Mouse (Mus musculus) CD4-positive helper T cell, adult 2 months (primary cell): Measurements from ENCODE around the gene Gpc1.

Source experiments
- DNase-seq: peaks from one replicate; pipeline ENCODE4 v3.0.0-alpha.2; 2012; ENCODE audit warnings: low read depth, missing footprints, low spot score

The Gpc1 gene

DNA sequence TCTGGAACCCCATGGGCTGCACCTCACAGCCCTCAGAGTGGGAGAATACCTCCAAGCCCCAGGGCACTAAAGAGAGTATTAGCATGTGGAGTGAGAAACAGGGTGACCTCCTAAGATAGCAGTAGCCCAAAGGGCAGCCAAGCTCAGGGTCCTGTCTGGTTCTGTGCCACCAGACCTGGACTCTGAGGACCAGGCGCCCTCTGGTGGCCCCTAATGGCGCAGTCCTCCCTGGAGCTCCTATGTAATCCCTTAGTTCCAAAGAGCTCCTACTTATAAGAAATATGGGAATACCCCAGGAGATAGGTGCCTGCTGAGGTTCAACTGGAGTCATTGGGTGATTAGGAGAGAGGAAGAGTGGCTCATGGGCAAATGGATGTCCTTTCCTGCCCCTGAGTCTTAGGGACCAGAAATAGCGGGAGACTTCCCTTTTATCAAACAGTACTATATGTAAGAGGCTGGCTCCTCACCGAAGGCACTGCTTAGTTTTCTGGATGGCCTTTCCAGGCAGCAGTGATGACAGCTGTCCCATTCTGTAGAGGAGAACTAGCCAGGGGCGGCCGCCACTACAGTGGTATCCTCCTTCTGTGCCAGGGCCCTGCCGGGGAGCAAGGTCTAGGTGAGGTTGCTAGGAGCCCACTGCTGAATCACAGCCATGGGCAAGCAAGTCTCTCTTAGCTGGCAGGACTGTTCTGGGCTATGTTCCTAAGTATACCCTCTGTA, 2.7 kb downstream of the Gpc1 start:
- peak; percentile 64 for DNase-seq

DNA sequence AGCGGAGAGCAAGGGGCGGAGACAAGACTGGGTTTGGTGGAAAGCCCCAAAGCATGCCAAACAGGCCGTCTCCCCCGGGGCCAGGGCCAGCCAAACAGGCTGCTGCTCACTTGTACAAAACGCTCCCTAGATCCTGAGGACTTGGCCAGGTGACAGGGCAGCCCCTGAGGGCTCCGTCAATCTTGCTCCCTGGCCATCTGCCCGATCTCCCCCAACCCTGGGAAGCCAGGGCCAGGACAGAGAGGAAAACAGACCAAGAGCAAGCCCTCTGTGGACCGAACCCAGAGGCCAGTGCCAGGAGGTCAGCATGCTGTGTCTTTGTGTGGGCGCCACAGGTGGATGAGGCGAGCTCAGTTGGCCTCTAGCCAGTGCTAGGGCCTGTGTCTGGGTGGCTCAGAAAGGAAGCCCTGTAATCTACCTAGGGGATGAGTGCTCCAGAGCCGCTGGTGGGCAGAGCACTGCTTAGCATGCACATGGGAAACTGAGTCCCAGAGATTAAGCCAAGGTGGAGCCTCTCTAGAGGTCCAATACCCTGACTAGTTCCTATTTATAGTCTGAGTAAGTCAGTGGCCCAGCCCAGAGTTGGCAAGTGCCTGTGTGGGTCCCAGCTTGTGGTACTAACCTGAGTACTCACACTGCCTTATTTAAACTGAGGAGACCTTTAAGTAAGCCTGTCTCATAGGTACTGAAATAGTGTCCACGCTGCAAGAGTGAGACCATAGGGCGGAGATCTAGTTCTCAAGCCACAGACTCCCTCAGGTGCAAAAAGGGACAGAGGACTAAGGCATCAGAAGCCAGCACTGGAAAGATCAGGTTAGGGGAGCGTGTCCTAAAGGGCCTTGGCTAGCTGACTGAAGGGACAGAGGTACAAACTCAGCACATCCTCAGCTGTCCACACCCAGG, 6.7 kb downstream of the Gpc1 start:
- no peak for DNase-seq

DNA sequence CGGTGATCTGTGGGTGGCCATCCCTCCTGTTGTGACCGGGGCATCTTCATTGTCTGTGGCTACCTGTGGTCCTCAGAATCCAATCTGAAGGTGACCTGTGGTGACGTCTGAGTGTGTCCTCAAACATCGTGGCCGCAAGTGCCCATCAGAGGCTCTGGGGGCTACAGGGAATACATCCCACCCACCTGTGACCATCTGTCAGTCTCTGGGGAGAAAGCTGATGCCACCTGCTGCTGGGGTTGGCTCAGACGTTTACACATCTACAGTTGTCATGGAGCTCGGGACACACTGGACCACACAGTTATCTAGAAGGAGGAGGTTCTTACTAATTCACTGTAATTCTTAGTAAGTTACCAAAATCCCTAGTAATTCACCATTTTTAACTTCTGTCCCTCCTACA, 7.8 kb downstream of the Gpc1 start:
- no peak for DNase-seq

DNA sequence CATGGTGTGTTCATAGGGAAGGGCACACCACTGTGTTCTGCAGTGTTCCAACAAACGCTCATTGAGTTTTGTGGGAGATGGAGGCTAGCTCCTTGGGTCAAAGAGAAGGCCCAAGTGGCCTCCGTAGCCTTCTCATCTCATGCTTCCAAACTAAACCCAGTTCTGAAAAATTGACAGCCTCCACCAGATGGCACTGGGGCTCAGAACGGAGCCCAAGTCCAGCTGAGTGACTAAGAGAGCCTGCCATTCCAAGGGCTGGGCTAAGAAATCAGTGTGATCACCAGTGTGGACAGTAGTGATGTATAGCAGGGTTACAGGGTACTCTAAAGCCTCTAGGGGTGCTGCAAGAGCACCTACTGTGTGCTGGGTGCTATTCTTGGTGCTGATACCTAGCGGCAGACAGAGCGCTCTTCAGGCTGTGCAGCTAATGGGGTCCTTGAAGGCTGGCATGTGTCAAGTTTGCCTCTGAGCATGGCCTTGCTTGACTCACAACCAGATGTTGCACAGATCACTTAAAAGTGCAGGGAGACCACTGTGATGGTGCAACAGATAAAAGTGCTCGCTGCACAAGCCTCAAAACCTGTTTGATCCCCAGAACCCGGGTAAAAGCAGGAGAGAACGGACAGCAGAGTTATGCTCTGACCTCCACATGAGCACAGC, 8.9 kb downstream of the Gpc1 start:
- no peak for DNase-seq

DNA sequence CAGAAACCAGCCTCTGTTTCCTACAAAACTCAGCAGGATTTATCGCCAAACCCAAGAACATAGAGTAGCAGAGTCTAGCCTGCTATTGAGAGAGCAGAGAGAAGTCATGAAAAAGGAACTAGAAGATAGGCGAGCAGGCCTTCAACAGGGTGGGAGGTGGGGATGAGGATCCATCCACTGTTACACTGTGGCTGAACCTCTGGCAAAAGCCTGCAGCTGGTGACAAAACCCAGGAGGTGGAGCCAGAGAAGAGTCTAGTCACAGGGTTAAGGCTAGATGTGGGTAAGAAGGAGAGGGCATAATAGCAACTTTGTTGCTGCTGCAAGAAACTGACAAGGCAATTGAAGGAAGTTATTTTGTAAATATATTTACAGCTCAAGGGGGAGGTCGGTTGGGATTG, 10.0 kb downstream of the Gpc1 start:
- DNase-seq: no peak

DNA sequence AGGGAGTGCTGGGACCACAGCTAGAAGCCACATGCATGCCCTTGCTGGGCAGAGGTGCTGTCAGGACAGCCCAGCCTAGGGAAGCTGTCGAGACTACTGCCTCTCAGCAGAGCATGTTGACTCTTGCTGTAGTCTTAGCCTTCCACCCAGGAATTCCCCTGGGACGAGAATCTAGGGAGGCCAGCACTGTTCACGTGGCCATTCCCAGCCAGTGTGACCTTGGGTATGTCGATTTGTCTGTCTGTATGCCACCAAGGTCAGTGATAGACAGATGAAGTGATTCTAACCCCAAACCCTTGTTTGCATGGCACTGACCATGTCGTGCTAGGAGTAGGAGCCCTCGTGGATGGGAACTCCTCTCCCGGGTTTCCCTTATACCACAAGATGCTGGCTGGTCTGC, 14.4 kb downstream of the Gpc1 start:
- no peak for DNase-seq

DNA sequence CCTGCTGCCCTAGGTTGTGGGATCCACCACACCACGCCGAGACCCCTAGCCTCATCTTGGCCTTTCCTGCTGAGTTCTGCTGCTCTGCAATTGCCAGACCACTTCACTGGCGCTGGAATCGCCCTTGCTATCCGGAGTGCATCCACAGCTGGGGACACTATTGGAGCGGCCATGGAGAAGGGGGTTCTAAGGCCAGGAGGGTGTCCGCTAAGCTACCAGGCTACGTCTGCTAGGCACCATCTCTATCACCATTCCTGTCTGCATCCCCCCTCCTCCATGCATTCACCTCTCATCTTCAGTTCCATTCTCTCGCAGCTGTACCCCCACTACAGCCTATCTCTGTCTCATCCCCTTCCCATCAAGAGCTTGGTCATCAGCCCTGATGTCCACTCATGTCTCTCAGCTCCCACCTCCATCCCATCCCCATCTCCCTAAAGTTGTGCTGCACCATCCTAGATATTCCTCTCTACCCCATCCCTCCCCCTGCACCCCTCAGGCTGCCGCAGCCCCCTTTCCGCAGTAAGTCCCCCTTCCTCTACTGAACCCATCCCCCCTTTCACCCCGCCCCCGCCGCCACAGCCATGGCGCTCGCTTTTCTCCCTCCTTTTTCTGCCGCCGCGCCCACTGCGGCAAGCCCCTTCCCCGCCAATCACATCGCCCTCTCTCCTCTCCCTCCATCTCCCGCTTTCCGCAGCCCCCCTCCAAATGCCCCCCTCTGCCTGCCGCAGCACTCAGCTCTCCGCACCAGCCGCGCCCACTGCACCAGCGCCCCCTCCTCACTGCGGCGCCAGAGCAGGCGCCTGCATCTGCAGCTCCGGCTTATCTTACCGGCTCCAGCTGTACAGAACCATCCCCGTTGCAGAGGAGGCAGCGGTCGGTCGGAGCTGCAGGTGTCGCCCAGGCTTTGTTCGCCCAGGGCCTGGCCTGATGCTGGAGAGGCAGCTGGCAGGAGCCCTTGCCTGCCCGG, 16.7 kb downstream of the Gpc1 start:
- DNase-seq: no peak

DNA sequence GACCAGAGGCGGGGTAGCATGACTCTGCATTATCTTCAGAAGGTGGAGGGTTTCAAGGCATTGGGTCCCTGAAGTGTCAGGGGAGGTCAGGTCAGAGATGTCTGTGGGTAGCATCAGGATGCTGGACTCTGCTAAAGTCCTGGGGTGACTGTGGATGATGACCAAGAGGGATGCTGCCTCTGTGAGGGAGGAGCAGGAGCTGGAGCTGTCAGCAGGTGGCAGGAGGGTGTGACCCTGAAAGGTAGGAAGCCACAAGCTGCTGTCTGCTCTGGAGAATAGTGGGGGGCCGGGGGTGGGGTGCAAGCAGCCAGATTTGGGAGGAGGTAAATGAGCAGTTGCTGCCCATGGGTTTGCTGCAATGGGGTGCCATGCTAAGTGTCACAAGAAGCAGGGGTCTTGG, 18.0 kb downstream of the Gpc1 start:
- DNase-seq: no peak

DNA sequence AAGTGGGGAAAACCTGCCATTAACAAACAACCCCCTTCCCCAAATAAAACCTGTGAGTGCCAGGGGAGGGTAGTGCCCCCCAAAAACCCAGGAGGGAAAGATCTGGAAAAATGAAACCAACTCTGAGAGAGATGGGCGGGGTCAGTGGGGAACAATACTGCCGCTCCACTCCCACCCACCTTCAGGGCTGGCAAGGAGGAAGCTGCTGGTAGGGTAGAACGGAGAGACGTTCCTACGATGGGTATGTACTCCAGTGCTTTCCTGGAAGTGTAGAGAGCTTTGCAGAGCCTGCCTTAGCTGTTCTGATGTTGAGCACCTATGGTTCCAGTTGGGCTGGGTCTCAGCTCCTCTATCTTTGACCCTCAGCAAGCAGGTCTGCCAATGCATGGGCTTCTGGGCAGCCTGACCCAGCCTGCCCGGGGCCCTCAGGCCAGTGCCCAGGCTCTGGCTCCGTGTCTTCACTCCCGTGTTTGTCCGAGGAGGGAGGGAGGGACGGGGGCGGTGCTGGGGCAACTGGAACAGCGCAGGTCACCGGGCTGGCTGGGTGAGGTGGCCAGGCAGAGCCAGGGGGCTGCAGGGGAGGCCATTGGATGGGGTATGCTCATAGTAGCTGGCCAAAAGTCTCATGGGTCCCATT, 18.6 kb downstream of the Gpc1 start:
- DNase-seq: no peak

DNA sequence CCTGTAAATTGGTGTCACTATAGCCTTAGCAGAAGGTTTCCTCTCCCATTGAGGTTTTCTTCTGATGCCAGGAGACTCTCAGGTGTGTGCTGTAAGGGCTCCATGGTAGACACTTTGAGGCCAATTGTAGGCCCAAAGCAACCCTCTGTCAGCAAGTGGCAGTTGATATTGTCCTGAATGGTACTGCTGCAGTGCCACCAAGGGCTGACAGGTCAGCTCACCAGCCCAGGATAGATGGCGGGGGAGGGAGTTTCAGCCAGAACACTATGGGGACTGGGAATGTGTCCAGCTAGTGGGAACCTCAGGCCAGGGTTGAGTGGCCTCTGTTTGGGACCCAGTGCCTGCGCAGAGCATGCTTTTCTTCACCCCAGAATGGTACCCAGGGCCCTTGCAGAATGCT, 21.0 kb downstream of the Gpc1 start:
- DNase-seq: no peak

DNA sequence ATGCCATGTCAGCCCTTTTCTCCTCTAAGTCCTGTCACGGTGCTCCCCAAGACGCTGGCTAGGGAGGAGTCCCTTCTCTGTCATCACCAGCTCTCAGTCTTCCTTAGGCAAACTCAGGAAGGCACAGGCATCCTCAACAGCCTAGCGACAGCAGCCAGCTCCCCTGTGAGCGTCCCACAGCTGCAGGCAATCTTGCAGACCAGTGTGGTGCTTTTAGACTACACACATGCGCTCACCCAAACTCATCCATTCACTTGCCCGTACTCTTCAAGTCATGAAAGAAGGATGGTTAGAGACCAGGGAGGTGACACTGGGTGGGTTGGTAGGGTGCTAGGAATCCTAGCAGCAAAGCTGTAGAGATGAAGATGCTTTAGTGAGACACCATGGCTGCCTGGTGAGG, 30.1 kb downstream of the Gpc1 start:
- no peak for DNase-seq

DNA sequence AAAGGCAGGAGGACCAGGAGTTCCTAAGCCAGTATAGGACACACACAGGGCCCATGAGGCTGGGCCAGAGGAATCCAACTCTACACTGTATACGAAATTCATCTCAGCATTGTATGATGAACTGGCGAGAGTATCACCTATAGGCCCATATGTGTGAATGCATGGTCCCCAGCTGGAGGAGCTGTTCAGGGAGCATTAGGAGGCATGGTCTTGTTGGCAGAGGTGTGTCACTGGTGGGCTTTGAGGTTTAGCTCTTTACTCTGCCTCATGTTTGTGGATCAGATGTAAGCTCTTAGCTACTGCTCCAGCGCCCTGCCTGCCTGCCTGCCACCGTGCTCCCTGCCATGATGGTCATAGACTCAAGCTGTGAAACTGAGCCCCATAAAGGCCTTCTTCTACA, 31.8 kb downstream of the Gpc1 start:
- DNase-seq: no peak

DNA sequence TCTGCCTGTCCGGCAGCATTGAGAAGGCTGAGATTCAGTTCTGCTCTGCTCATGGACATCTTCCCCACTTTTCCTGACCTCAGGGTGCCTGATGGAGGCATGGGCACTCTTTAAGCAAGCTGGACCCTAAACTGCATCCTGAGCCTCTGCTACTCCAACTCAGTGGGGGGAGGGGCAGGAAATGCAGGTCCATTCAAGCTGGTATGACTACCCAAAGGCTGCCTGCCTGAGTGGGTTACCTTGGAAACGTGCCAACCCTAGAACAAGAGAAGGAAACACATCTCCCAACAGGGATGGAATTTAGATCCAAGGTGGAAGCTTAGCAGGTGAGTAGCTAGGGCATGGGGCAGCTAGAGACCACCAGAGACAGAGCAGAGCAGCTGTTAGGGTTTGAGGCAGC, 34.7 kb downstream of the Gpc1 start:
- DNase-seq: no peak

DNA sequence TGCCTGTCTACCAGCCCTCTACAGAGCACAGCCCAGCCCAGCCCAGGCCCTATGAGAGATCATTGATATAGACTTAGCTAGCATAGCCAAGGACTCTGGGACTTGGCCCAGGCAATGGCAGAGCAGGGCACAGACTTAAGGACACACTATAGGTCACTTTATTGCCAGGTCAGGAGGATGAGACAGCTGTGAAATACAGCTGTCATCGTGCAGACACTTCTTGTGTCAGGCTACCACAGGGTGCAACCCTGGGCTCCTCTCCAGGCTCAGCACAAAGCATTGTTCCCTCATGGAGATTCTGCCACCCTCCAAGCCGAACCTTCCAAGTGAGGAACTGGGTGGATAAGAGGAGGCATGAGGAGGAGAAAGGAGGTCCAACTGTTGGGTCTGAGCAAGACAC, 38.5 kb downstream of the Gpc1 start:
- DNase-seq: no peak

DNA sequence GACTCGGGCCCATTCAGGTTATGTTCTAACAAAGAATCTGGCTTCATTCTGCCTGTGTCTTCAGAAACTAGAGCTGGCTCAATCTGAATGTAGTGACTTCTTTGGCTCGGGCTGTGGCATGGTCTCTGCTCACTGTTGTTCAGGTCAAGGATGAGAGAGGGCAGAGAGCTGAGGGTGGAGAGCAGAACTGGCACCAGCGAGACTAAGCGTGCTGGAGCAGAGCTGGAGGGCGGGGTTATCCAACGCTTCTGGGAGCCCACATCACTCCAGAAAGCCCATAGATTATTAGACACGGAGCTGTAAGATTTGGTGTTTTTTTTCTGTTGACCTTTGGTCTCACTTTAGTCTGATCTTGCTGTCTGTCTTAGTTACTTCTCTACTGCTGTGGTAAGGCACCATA, 41.2 kb downstream of the Gpc1 start:
- DNase-seq: no peak

DNA sequence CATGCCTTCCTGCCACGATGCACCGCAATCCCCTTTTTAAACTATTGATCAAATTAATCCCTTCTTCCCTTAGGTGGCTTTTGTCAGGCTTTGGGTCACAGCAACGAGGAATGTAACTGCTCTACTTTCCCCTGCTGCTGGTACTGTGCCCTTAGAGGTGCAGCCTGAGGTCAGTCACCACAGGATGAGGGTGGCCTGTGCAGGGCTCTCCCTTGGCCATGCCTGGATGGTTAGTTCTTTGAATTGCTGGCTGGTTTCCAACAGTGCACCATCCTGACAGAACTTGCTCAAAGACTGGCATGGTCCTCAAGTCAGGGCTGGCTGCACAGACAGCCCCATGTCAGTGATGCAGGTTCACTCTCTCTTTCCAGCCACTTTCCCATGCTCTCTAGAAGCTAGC, 42.6 kb downstream of the Gpc1 start:
- no peak for DNase-seq

DNA sequence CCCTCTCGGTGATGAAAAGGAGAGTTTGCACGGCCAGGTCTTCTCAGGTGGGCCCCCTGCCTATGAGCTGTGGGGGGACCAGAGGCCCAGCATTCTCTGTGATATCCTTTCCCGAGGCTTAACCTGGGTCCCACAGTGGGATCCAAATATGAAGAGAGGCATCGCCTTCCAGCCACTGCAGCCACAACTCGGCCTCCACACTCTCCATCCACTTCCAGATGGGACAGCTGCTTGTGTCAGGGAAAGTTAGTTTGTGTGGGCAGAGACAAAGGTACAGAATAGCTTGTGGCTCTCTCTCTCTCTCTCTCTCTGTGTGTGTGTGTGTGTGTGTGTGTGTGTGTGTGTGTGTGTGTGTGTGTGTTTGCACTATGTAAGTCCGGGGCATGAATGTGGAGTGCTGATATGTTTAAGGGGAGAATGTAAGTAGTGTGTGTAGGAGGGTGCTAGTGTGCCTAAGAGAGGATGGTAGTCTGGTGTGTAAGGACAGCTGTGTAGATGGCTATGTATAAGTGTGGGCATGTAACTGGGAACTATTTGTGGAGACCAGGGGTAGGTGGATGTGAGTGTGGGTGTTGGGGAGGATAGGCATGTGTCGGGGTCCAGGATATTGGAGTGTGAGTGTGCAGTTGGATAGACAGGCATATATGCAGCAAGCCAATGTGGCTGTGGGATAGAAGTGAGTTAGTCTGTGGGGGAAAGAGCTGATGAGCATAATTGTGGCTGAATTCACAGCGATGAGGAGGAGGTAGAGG, 44.1 kb downstream of the Gpc1 start:
- DNase-seq: no peak

DNA sequence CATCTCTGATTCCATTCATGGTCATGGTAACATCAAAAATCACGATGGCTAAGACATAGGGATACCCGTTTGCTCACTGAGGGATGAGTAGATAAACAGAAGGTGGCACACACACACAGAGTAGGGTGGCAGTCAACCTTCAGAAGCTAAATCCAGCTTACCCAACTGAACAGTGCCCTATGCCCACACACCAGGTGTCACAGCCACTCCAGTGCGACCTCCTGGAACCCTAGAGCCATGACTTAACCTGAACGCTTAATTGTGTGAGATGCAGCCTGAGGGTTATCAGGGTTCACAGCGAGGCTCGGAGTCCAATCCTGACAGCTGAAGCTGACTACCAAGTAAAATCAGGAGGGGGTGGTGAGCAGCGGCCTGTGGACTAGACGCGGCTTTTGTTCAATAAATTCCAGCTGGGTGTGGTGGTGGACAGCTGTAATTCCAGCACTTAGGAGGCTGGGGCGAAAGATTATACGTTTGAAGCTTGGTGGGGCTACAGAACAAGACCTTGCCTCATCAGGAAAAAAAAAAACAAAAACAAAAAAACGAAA, 46.1 kb downstream of the Gpc1 start:
- DNase-seq: no peak

DNA sequence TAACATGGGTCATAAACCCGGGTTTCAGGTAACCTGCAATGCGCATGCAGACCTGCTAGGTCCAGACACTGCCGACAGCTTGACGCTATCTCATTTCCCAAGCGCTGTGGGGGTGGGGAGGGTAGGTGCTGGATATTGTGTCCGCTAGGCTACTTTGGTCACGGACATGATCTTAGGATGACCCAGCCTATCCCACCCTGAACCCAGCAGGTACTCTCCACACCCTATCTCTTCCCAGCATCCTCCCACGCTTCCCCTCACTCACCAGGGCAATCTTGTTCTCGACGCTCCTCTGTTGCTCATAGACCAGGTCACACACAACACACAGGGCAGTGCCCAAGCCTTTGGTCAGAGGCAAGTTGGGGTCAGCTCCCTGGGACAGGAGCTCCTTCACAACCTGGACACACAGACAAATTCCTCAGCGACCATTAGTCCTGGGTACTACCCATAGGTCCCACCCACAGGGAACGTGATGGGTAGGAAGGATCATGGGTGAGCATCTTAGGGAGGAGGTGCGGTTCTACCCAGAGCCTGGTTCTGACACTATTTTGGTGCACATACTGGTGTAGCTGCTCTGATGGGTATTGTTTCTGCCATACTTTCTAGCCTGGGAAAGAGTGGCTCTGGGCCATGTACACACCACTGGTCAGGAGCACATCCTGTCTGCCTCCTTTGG, 46.8 kb downstream of the Gpc1 start:
- DNase-seq: no peak
